Mouse (Mus musculus): Measurements from ENCODE around the gene Xlr4c. TPM values are rescaled to one million over a fixed set of nuclear protein-coding genes. Genes with fewer than 3 reads are reported as not detected.
A peak's percentile ranks its signal among the peaks of the same experiment; 100 is the strongest.
"Not testable (repeated sequence)": the region's sequence is repeated elsewhere in the genome, so short reads cannot be mapped to it uniquely, and the experiment has no call there.

Xlr4c gene
- 100 to 1,000 TPM; 102 to 135 TPM for polyA plus RNA-seq (2017; shearing (Covaris generic))

- ATAC-seq, result peak; percentile 75
These were observed at the start of gene Xlr4c for GRCm38 (mm10) chrX:73242821-73243325. Xlr4c (minus strand) TSS chrX:73243130.

- ATAC-seq, result not testable (repeated sequence)
These were observed 22.3 kb upstream of the Xlr4c start, which contains the start of gene Xlr3c for GRCm38 (mm10) chrX:73265270-73265669. Xlr3c (minus strand) TSS chrX:73265390.

GRCm38 (mm10) chrX:73262428-73262827 is 19.5 kb upstream of the Xlr4c start:
- not testable (repeated sequence) for ATAC-seq

GRCm38 (mm10) chrX:73229288-73229687 is 13.6 kb downstream of the Xlr4c start:
- no peak for ATAC-seq

GRCm38 (mm10) chrX:73228606-73229214 is 14.2 kb downstream of the Xlr4c start:
- ATAC-seq, result peak; percentile 40

- peak; percentile 91 for ATAC-seq
These were observed 14.9 kb downstream of the Xlr4c start, which contains the start of gene F8a for GRCm38 (mm10) chrX:73227914-73228605. F8a (plus strand) TSS chrX:73228291.

- ATAC-seq, result no peak
These were observed 17.6 kb downstream of the Xlr4c start for GRCm38 (mm10) chrX:73225365-73225764.

- ATAC-seq, result peak; percentile 74
These were observed 28.9 kb downstream of the Xlr4c start, which contains the start of gene Xlr4b for GRCm38 (mm10) chrX:73213819-73214564. Xlr4b (plus strand) TSS chrX:73214333.

- peak; percentile 53 for ATAC-seq
These were observed 51.0 kb downstream of the Xlr4c start, which contains the start of gene Xlr3b for GRCm38 (mm10) chrX:73191934-73192333. Xlr3b (plus strand) TSS chrX:73192207.

Other genes with a start within 250 kb of the Xlr4c start
- gene Pnma5, start 206.0 kb downstream of the Xlr4c start, polyA plus RNA-seq (2017; shearing (Covaris generic)), result not detected
- not detected for gene Pnma3, start 178.3 kb downstream of the Xlr4c start, polyA plus RNA-seq (2017; shearing (Covaris generic))
- gene Xlr4a, start 160.7 kb downstream of the Xlr4c start, polyA plus RNA-seq (2017; shearing (Covaris generic)), result 100 to 1,000 TPM; 141 TPM
- under 1 TPM in 1 of 2 experiments, not detected in 1; 0.79 TPM for gene Xlr3a, start 146.0 kb downstream of the Xlr4c start, polyA plus RNA-seq (2017; shearing (Covaris generic))
- not detected for gene Gm14685, start 126.1 kb downstream of the Xlr4c start, polyA plus RNA-seq (2017; shearing (Covaris generic))
- gene Xlr5b, start 94.3 kb downstream of the Xlr4c start, polyA plus RNA-seq (2017; shearing (Covaris generic)), result not detected
- gene DXBay18, start 93.7 kb downstream of the Xlr4c start, polyA plus RNA-seq (2017; shearing (Covaris generic)), result not detected
- gene Spin2d, start 66.1 kb downstream of the Xlr4c start, polyA plus RNA-seq (2017; shearing (Covaris generic)), result not detected
- gene Xlr3b, start 50.9 kb downstream of the Xlr4c start, polyA plus RNA-seq (2017; shearing (Covaris generic)), result 10 to 100 TPM; 12.5 to 22.5 TPM
- 100 to 1,000 TPM; 164 to 182 TPM for gene Xlr4b, start 28.8 kb downstream of the Xlr4c start, polyA plus RNA-seq (2017; shearing (Covaris generic))
- gene F8a, start 14.8 kb downstream of the Xlr4c start, polyA plus RNA-seq (2017; shearing (Covaris generic)), result 1 to 10 TPM in 1 of 2 experiments, under 1 TPM in 1; 0.47 to 1.6 TPM
- gene Xlr3c, start 22.3 kb upstream of the Xlr4c start, polyA plus RNA-seq (2017; shearing (Covaris generic)), result not detected
- gene Xlr5a, start 49.8 kb upstream of the Xlr4c start, polyA plus RNA-seq (2017; shearing (Covaris generic)), result not detected
- under 1 TPM in 1 of 2 experiments, not detected in 1; 0.26 TPM for gene Xlr5c, start 49.8 kb upstream of the Xlr4c start, polyA plus RNA-seq (2017; shearing (Covaris generic))
- gene Gm45015, start 93.7 kb upstream of the Xlr4c start, polyA plus RNA-seq (2017; shearing (Covaris generic)), result not detected
- 10 to 100 TPM; 11.1 to 11.4 TPM for gene Zfp275, start 99.5 kb upstream of the Xlr4c start, polyA plus RNA-seq (2017; shearing (Covaris generic))
- gene Gm18336, start 155.6 kb upstream of the Xlr4c start, polyA plus RNA-seq (2017; shearing (Covaris generic)), result not detected
- under 1 TPM in 1 of 2 experiments, not detected in 1; 0.27 TPM for gene Zfp92, start 168.0 kb upstream of the Xlr4c start, polyA plus RNA-seq (2017; shearing (Covaris generic))
- gene Trex2, start 192.2 kb upstream of the Xlr4c start, polyA plus RNA-seq (2017; shearing (Covaris generic)), result not detected
- 10 to 100 TPM; 23.5 to 27.7 TPM for gene Haus7, start 215.9 kb upstream of the Xlr4c start, polyA plus RNA-seq (2017; shearing (Covaris generic))
- not detected for gene Bgn, start 240.5 kb upstream of the Xlr4c start, polyA plus RNA-seq (2017; shearing (Covaris generic))

Data from CD4-positive, CD25-positive, alpha-beta regulatory T cell, adult 4 months (primary cell).